Mouse (Mus musculus): ENCODE data around the gene Clec2d. TPM values are rescaled to one million over a fixed set of nuclear protein-coding genes. Genes with fewer than 3 reads are reported as not detected.
A peak's percentile ranks its signal among the peaks of the same experiment; 100 is the strongest.
"Not testable (repeated sequence)": the region's sequence is repeated elsewhere in the genome, so short reads cannot be mapped to it uniquely, and the experiment has no call there.

Clec2d gene
- polyA plus RNA-seq, 1 experiment from 2014 or later: 0.59 TPM

- Histone ChIP-seq H3K4me3 (ENCODE audit: low read depth, low read length) (peak overlapping the region; percentile 44), H3K9ac (peak overlapping the region; percentile 60), H3K27me3 (ENCODE audit: insufficient read depth, low read length) (no peaks in the 10 kb centered on the region), H3K4me2 (peak overlapping the region; percentile 62), H3K36me3 (ENCODE audit: insufficient read depth) (peaks cover 24% of the 10 kb centered on the region), H3K4me1 (ENCODE audit: insufficient read depth) (peaks cover 6% of the 10 kb centered on the region), H3K9me3 (ENCODE audit: low read depth, low read length) (no peaks in the 10 kb centered on the region), H3K27ac (ENCODE audit: low read depth) (peak overlapping the region; percentile 98)
- WGBS: 5% methylated on average over 1 of the region's 1 CpGs
- TF ChIP-seq CTCF (IDR thresholded peaks at IDR 0.05; ENCODE audit: low read depth): no peak
- ATAC-seq (ENCODE audit: insufficient read depth) (no peak), DNase-seq (no peak)
Measured at GRCm38 (mm10) chr6:129181249-129181648, 834 bp downstream of the Clec2d start.

- no peaks in the 10 kb centered on the region for H3K27me3 ChIP-seq (ENCODE audit: insufficient read depth, low read length)
- H3K36me3 ChIP-seq (ENCODE audit: insufficient read depth): peaks cover 28% of the 10 kb centered on the region
- peak overlapping the region; percentile 62 for H3K4me2 ChIP-seq
- no peaks in the 10 kb centered on the region for H3K9me3 ChIP-seq (ENCODE audit: low read depth, low read length)
- DNase-seq (peak; percentile 91), ATAC-seq (ENCODE audit: insufficient read depth) (peak; percentile 79)
- peak overlapping the region; percentile 51 for H3K9ac ChIP-seq
- peak overlapping the region; percentile 44 for H3K4me3 ChIP-seq (ENCODE audit: low read depth, low read length)
- peaks cover 6% of the 10 kb centered on the region for H3K4me1 ChIP-seq (ENCODE audit: insufficient read depth)
- H3K27ac ChIP-seq (ENCODE audit: low read depth): peak overlapping the region; percentile 82
- TF ChIP-seq CTCF (IDR thresholded peaks at IDR 0.05; ENCODE audit: low read depth): no peak
Measured at GRCm38 (mm10) chr6:129181683-129182082, 1.3 kb downstream of the Clec2d start.

GRCm38 (mm10) chr6:129182518-129182917, 2.1 kb downstream of the Clec2d start:
- 57% methylated on average over 1 of the region's 1 CpGs for WGBS
- DNase-seq: peak; percentile 28
- peak overlapping the region; percentile 68 for H3K4me2 ChIP-seq

GRCm38 (mm10) chr6:129184001-129184400, 3.6 kb downstream of the Clec2d start:
- H3K27me3 ChIP-seq (ENCODE audit: insufficient read depth, low read length); H3K4me1 ChIP-seq (ENCODE audit: insufficient read depth); H3K27ac ChIP-seq (ENCODE audit: low read depth); H3K9me3 ChIP-seq (ENCODE audit: low read depth, low read length); DNase-seq; H3K4me3 ChIP-seq (ENCODE audit: low read depth, low read length); H3K9ac ChIP-seq; ATAC-seq (ENCODE audit: insufficient read depth): not testable (repeated sequence)
- Histone ChIP-seq H3K4me2 (peak overlapping the region; percentile 5; the same call in 1 of the 2 replicates), H3K36me3 (ENCODE audit: insufficient read depth) (peaks cover 30% of the 10 kb centered on the region)
- WGBS: 83% methylated on average over 4 of the region's 4 CpGs

More at GRCm38 (mm10) chr6:129182518-129182917, 2.1 kb downstream of the Clec2d start:
- TF ChIP-seq CTCF (IDR thresholded peaks at IDR 0.05; ENCODE audit: low read depth): no peak
- H3K36me3 ChIP-seq (ENCODE audit: insufficient read depth): peaks cover 30% of the 10 kb centered on the region
- ATAC-seq (ENCODE audit: insufficient read depth): no peak
- no peaks in the 10 kb centered on the region for H3K27me3 ChIP-seq (ENCODE audit: insufficient read depth, low read length)
- H3K9ac ChIP-seq: peak overlapping the region; percentile 44
- peak overlapping the region; percentile 37 for H3K4me3 ChIP-seq (ENCODE audit: low read depth, low read length)
- no peaks in the 10 kb centered on the region for H3K9me3 ChIP-seq (ENCODE audit: low read depth, low read length)
- peak overlapping the region; percentile 58; the same call in 1 of the 2 replicates for H3K27ac ChIP-seq (ENCODE audit: low read depth)
- H3K4me1 ChIP-seq (ENCODE audit: insufficient read depth): peaks cover 6% of the 10 kb centered on the region

GRCm38 (mm10) chr6:129184788-129185187, 4.4 kb downstream of the Clec2d start:
- H3K9me3 ChIP-seq (ENCODE audit: low read depth, low read length): no peaks in the 10 kb centered on the region
- H3K27me3 ChIP-seq (ENCODE audit: insufficient read depth, low read length): no peaks in the 10 kb centered on the region
- TF ChIP-seq CTCF (IDR thresholded peaks at IDR 0.05; ENCODE audit: low read depth): no peak
- no peak overlapping the region for H3K27ac ChIP-seq (ENCODE audit: low read depth)
- WGBS: 63% methylated on average over 5 of the region's 5 CpGs
- H3K36me3 ChIP-seq (ENCODE audit: insufficient read depth): peaks cover 30% of the 10 kb centered on the region
- DNase-seq (no peak), ATAC-seq (ENCODE audit: insufficient read depth) (no peak)
- no peak overlapping the region for H3K9ac ChIP-seq
- H3K4me2 ChIP-seq: 0 out of 2 replicates have a peak overlapping the region, but pooled peaks have one; percentile 5
- H3K4me1 ChIP-seq (ENCODE audit: insufficient read depth): peaks cover 6% of the 10 kb centered on the region
- H3K4me3 ChIP-seq (ENCODE audit: low read depth, low read length): no peak overlapping the region

GRCm38 (mm10) chr6:129186022-129186421, 5.6 kb downstream of the Clec2d start:
- ATAC-seq (ENCODE audit: insufficient read depth): no peak
- Histone ChIP-seq H3K27ac (ENCODE audit: low read depth) (no peak overlapping the region), H3K27me3 (ENCODE audit: insufficient read depth, low read length) (no peaks in the 10 kb centered on the region), H3K36me3 (ENCODE audit: insufficient read depth) (peaks cover 30% of the 10 kb centered on the region), H3K4me3 (ENCODE audit: low read depth, low read length) (no peak overlapping the region), H3K4me1 (ENCODE audit: insufficient read depth) (peaks cover 6% of the 10 kb centered on the region), H3K9me3 (ENCODE audit: low read depth, low read length) (no peaks in the 10 kb centered on the region), H3K9ac (no peak overlapping the region), H3K4me2 (no peak overlapping the region)
- no peak for TF ChIP-seq CTCF (IDR thresholded peaks at IDR 0.05; ENCODE audit: low read depth)
- no peak for DNase-seq
- WGBS: 80% methylated on average over 4 of the region's 4 CpGs

- H3K4me1 ChIP-seq (ENCODE audit: insufficient read depth): peaks cover 6% of the 10 kb centered on the region
- 88% methylated on average over 5 of the region's 5 CpGs for WGBS
- H3K9me3 ChIP-seq (ENCODE audit: low read depth, low read length): no peaks in the 10 kb centered on the region
- H3K9ac ChIP-seq: no peak overlapping the region
- DNase-seq: no peak
- no peak overlapping the region for H3K4me3 ChIP-seq (ENCODE audit: low read depth, low read length)
- no peak overlapping the region for H3K27ac ChIP-seq (ENCODE audit: low read depth)
- no peak for TF ChIP-seq CTCF (IDR thresholded peaks at IDR 0.05; ENCODE audit: low read depth)
- peaks cover 30% of the 10 kb centered on the region for H3K36me3 ChIP-seq (ENCODE audit: insufficient read depth)
- no peak overlapping the region for H3K4me2 ChIP-seq
- H3K27me3 ChIP-seq (ENCODE audit: insufficient read depth, low read length): no peaks in the 10 kb centered on the region
- no peak for ATAC-seq (ENCODE audit: insufficient read depth)
Measured at GRCm38 (mm10) chr6:129186457-129187199, 6.2 kb downstream of the Clec2d start.
